Mouse (Mus musculus): ENCODE measurements around the gene Pip5k1b. TPM values are rescaled to one million over a fixed set of nuclear protein-coding genes. Genes with fewer than 3 reads are reported as not detected.

Pip5k1b gene
- polyA plus RNA-seq, 1 experiment = 10.4 TPM

DNA sequence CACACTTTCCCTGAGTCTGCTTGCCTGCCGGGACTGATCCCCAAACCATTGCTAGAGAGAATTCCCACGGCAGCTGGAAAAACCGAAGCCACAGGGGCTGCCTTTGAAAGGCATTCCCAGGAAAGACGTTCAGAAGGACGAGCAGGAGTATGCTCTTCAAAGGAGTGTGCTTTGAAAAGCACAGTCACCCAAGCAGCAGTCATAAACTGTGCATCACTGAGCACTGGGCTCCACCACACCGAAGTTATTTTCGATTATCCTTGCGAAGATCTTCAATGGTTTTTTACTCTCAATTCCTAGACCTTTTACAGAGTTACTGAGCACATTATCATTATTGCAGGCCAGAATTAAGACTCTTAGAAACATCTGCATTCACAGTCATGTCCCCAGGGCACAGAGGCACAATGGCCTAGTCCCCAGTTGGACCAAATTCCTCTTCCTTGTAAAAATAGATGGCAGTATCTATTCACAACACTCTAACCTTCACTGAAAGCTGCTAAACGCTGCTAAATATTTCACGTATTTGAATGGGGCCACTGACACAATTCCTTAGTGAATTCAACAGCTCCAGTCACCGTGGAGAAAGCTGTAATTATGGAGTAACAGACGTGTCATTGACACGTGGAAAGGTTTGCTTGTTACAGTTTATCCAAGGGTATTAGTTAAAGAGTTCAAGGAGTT is 47.4 kb downstream of the Pip5k1b start:
- H3K27ac ChIP-seq (ENCODE audit: control insufficient read depth, insufficient read depth, low read depth, low read length, poor library complexity) = no peak overlapping the region
- peaks cover 5% of the 10 kb centered on the region for H3K4me1 ChIP-seq (ENCODE audit: control insufficient read depth, insufficient read depth, low read length)
- no peak overlapping the region for H3K4me3 ChIP-seq (replicated peaks; ENCODE audit: control insufficient read depth, low read depth, low read length)
- WGBS = 92% methylated on average over 13 of the region's 13 CpGs
- TF ChIP-seq POLR2A (IDR thresholded peaks at IDR 0.05; ENCODE audit: borderline replicate concordance, control insufficient read depth, low read depth, low read length) = no peak

DNA sequence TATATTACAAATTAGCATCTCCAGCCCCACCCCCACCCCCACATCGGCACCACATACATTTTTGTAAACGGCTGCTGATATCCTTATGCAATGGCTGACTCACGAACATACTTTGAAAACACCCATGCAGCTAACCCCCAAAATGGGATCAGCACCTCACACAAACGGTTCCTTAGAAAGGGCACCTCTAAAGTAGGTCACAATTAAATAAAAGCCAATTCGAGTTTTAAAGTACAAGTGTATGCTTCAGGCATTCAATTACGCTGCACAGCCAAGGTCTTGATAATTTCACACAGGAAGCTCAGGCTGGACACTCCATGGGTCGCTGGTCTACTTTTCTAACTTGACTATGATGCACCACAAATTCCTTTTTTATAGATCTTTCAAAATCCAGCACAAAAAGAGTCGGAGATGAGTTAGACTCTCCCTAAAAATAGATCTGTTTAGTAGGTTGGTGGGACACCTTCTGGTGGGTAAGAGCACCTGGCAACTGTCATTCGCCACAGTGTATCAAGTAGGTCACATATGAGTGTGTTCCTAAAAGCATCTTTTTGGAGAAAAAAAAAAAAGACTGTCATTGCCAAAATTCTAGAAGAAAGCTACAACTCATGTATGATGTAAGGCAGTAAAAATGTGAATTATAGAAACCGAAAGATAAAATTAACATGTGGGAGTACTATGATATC is 52.8 kb downstream of the Pip5k1b start:
- Histone ChIP-seq H3K4me1 (ENCODE audit: control insufficient read depth, insufficient read depth, low read length) (no peaks in the 10 kb centered on the region; the same call in 1 of the 2 replicates), H3K27ac (ENCODE audit: control insufficient read depth, insufficient read depth, low read depth, low read length, poor library complexity) (no peak overlapping the region), H3K4me3 (replicated peaks; ENCODE audit: control insufficient read depth, low read depth, low read length) (no peak overlapping the region)
- no peak for TF ChIP-seq CTCF (IDR thresholded peaks at IDR 0.05; ENCODE audit: control insufficient read depth, insufficient read depth, low read length)
- no peak for TF ChIP-seq POLR2A (IDR thresholded peaks at IDR 0.05; ENCODE audit: borderline replicate concordance, control insufficient read depth, low read depth, low read length)
- 71% methylated on average over 10 of the region's 10 CpGs for WGBS

DNA sequence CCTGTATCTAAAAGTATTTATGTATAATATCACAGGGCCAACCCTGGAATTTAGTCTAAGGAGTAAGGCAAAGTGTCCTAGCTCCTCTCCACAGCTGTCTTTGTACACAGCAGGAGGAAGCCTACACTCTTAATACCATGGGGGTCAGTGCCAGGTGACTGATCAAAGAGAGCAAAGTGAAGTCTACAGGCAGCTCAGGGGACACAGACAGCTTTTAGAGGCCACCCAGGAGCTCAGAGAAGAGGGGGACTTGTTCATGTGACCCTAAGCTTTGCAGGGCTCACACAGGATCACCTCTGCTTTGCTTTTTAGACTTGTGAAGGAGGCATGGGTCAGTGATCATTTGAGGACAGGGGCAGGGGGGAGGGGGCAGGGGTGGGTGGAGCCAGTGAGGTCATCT is 54.1 kb downstream of the Pip5k1b start:
- Histone ChIP-seq H3K4me3 (replicated peaks; ENCODE audit: control insufficient read depth, low read depth, low read length) (no peak overlapping the region), H3K4me1 (ENCODE audit: control insufficient read depth, insufficient read depth, low read length) (no peaks in the 10 kb centered on the region; the same call in 1 of the 2 replicates), H3K27ac (ENCODE audit: control insufficient read depth, insufficient read depth, low read depth, low read length, poor library complexity) (no peak overlapping the region)
- TF ChIP-seq CTCF (IDR thresholded peaks at IDR 0.05; ENCODE audit: control insufficient read depth, insufficient read depth, low read length) (no peak), POLR2A (IDR thresholded peaks at IDR 0.05; ENCODE audit: borderline replicate concordance, control insufficient read depth, low read depth, low read length) (no peak)

DNA sequence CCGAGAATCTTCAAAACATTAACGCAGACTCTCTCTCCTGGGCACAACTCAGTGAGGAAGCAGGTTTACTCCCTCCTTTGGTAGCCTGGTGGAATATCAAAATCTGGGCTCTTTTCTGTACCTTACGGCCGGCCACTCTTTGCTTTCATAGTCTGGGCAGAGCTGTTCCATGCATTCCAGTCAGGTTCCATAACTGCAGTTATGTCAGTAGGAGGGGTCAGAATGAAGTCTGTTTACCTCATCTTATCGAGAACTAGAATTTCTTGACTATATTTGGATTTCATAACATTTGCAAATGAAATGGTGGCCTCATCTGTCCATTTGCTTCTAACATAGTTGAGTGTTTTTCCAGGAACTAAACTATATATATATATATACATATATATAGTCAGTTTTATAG is 55.2 kb downstream of the Pip5k1b start:
- TF ChIP-seq CTCF (IDR thresholded peaks at IDR 0.05; ENCODE audit: control insufficient read depth, insufficient read depth, low read length) (no peak), POLR2A (IDR thresholded peaks at IDR 0.05; ENCODE audit: borderline replicate concordance, control insufficient read depth, low read depth, low read length) (no peak)
- Histone ChIP-seq H3K4me3 (replicated peaks; ENCODE audit: control insufficient read depth, low read depth, low read length) (no peak overlapping the region), H3K27ac (ENCODE audit: control insufficient read depth, insufficient read depth, low read depth, low read length, poor library complexity) (no peak overlapping the region), H3K4me1 (ENCODE audit: control insufficient read depth, insufficient read depth, low read length) (no peaks in the 10 kb centered on the region; the same call in 1 of the 2 replicates)
- 69% methylated on average over 5 of the region's 5 CpGs for WGBS

DNA sequence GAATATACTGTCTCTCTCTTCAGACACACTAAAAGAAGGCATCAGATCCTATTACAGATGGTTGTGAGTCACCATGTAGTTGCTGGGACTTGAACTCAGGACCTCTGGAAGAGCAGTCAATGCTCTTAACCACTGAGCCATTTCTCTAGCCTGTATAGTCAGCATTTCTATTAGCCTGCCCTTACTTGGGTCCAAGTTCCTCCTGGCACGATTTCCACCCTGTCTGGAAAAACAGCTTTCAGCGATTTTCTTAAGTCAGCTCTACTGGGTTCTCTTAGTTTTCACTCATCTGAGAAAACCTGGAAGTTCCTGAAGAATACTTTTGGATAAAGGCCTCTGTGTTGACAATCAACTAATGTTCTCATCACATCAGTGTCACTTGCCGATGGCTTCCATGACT is 56.4 kb downstream of the Pip5k1b start:
- no peak for TF ChIP-seq CTCF (IDR thresholded peaks at IDR 0.05; ENCODE audit: control insufficient read depth, insufficient read depth, low read length)
- TF ChIP-seq POLR2A (IDR thresholded peaks at IDR 0.05; ENCODE audit: borderline replicate concordance, control insufficient read depth, low read depth, low read length) = no peak
- WGBS = 86% methylated on average over 3 of the region's 3 CpGs
- Histone ChIP-seq H3K27ac (ENCODE audit: control insufficient read depth, insufficient read depth, low read depth, low read length, poor library complexity) (no peak overlapping the region), H3K4me1 (ENCODE audit: control insufficient read depth, insufficient read depth, low read length) (peaks cover 1% of the 10 kb centered on the region; the same call in 1 of the 2 replicates), H3K4me3 (replicated peaks; ENCODE audit: control insufficient read depth, low read depth, low read length) (no peak overlapping the region)

DNA sequence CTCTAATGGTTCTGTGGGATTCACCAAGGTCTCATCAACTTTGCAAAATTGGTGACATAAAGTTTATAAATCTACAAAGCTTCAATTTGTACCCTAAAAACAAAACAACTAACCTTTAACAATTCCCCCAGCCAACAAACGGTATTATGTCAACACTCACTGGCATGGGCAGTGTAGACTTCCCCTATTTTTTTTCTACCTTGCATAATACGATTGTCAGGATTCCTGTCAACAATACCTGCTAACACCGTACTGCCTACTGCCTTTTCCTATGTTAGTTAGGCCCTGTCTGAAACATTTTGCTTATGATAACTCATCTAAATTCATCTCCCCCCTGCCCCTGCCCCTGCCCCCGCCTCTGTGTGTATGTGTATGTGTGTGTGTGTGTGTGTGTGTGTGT is 61.8 kb downstream of the Pip5k1b start:
- no peak overlapping the region for H3K27ac ChIP-seq (ENCODE audit: control insufficient read depth, insufficient read depth, low read depth, low read length, poor library complexity)
- TF ChIP-seq POLR2A (IDR thresholded peaks at IDR 0.05; ENCODE audit: borderline replicate concordance, control insufficient read depth, low read depth, low read length) = no peak
- no peak for TF ChIP-seq CTCF (IDR thresholded peaks at IDR 0.05; ENCODE audit: control insufficient read depth, insufficient read depth, low read length)
- peaks cover 4% of the 10 kb centered on the region for H3K4me1 ChIP-seq (ENCODE audit: control insufficient read depth, insufficient read depth, low read length)
- WGBS = 31% methylated on average over 4 of the region's 4 CpGs
- H3K4me3 ChIP-seq (replicated peaks; ENCODE audit: control insufficient read depth, low read depth, low read length) = no peak overlapping the region

DNA sequence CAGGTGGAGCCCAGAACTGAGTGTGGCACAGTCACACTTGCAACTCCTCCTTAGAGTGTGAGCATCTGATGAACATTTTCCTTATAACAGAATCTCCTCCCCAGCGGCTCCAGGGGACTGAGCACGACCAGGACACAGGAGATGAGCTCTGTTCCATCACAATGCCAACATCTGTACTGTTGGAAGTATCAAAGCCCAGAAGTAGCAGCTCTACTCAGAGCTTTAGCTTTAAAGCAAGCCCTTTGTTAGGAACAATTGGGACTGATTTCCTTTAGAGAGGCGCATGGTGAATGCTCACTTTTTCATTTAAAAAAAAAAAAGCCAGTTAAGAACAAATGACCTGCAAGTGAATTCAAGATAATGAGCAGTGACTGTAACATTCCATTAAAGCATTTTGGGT is 63.8 kb downstream of the Pip5k1b start:
- WGBS = 89% methylated on average over 3 of the region's 3 CpGs
- no peak overlapping the region for H3K4me3 ChIP-seq (replicated peaks; ENCODE audit: control insufficient read depth, low read depth, low read length)
- no peak overlapping the region for H3K27ac ChIP-seq (ENCODE audit: control insufficient read depth, insufficient read depth, low read depth, low read length, poor library complexity)
- TF ChIP-seq CTCF (IDR thresholded peaks at IDR 0.05; ENCODE audit: control insufficient read depth, insufficient read depth, low read length) (no peak), POLR2A (IDR thresholded peaks at IDR 0.05; ENCODE audit: borderline replicate concordance, control insufficient read depth, low read depth, low read length) (no peak)
- peaks cover 4% of the 10 kb centered on the region for H3K4me1 ChIP-seq (ENCODE audit: control insufficient read depth, insufficient read depth, low read length)

DNA sequence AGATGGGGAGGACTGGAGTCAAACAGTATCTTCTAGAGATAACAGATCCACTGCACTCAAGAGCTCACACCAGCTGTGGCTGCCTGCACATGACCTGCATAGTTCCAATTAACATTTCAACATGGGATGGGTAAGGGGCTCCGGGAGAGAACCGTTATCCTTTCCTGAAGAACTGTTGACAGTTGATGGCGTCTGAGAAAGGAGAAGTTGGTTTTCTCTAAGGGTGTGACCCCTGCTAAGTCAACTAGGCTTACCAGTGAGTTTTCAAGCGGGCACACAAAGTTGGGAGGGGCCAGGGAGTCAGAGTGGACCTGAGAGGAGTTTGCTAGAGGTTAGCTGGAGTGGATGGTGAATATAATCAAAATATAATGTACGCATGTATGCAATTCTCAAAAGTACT is 65.4 kb downstream of the Pip5k1b start:
- peaks cover 4% of the 10 kb centered on the region for H3K4me1 ChIP-seq (ENCODE audit: control insufficient read depth, insufficient read depth, low read length)
- 19% methylated on average over 5 of the region's 5 CpGs for WGBS
- H3K4me3 ChIP-seq (replicated peaks; ENCODE audit: control insufficient read depth, low read depth, low read length) = no peak overlapping the region
- H3K27ac ChIP-seq (ENCODE audit: control insufficient read depth, insufficient read depth, low read depth, low read length, poor library complexity) = no peak overlapping the region
- TF ChIP-seq POLR2A (IDR thresholded peaks at IDR 0.05; ENCODE audit: borderline replicate concordance, control insufficient read depth, low read depth, low read length) (no peak), CTCF (IDR thresholded peaks at IDR 0.05; ENCODE audit: control insufficient read depth, insufficient read depth, low read length) (no peak)

Measured in bone marrow, adult 2 months (tissue).